Mouse (Mus musculus): ENCODE measurements around the gene Fkbp9. TPM values are rescaled to one million over a fixed set of nuclear protein-coding genes. Genes with fewer than 3 reads are reported as not detected.

Gene Fkbp9
- polyA plus RNA-seq, 1 experiment from 2014 or later: 52.8 TPM

- H3K4me1 ChIP-seq: no peaks in the 10 kb centered on the region
- no peaks in the 10 kb centered on the region for H3K36me3 ChIP-seq
- no peak overlapping the region for H3K27ac ChIP-seq
- H3K4me2 ChIP-seq (replicated peaks): no peak overlapping the region
- no peaks in the 10 kb centered on the region for H3K27me3 ChIP-seq (replicated peaks)
- no peaks in the 10 kb centered on the region for H3K9me3 ChIP-seq
- 13% methylated on average over 3 of the region's 3 CpGs for WGBS
- H3K9ac ChIP-seq: no peak overlapping the region
- H3K4me3 ChIP-seq: no peak overlapping the region
- ATAC-seq (ENCODE audit: low FRiP score, low read depth): peak; percentile 83
These were observed 23.2 kb upstream of the Fkbp9 start for GRCm38 (mm10) chr6:56808656-56809055.

GRCm38 (mm10) chr6:56813332-56813731 is 18.5 kb upstream of the Fkbp9 start:
- no peak for ATAC-seq (ENCODE audit: low FRiP score, low read depth)
- WGBS: 62% methylated on average over 2 of the region's 2 CpGs

GRCm38 (mm10) chr6:56818436-56819123 is 13.3 kb upstream of the Fkbp9 start:
- 72% methylated on average over 5 of the region's 5 CpGs for WGBS
- no peak overlapping the region for H3K9ac ChIP-seq
- no peak overlapping the region for H3K27ac ChIP-seq
- H3K36me3 ChIP-seq: no peaks in the 10 kb centered on the region
- H3K4me3 ChIP-seq: no peak overlapping the region
- no peaks in the 10 kb centered on the region for H3K27me3 ChIP-seq (replicated peaks)
- no peak overlapping the region for H3K4me2 ChIP-seq (replicated peaks)
- no peaks in the 10 kb centered on the region for H3K9me3 ChIP-seq
- no peak for ATAC-seq (ENCODE audit: low FRiP score, low read depth)
- H3K4me1 ChIP-seq: no peaks in the 10 kb centered on the region

More at GRCm38 (mm10) chr6:56813332-56813731, 18.5 kb upstream of the Fkbp9 start:
- H3K36me3 ChIP-seq: no peaks in the 10 kb centered on the region
- H3K9ac ChIP-seq: no peak overlapping the region
- H3K4me3 ChIP-seq: no peak overlapping the region
- H3K4me1 ChIP-seq: no peaks in the 10 kb centered on the region
- no peaks in the 10 kb centered on the region for H3K9me3 ChIP-seq
- H3K27ac ChIP-seq: no peak overlapping the region
- no peak overlapping the region for H3K4me2 ChIP-seq (replicated peaks)
- H3K27me3 ChIP-seq (replicated peaks): no peaks in the 10 kb centered on the region

DNA sequence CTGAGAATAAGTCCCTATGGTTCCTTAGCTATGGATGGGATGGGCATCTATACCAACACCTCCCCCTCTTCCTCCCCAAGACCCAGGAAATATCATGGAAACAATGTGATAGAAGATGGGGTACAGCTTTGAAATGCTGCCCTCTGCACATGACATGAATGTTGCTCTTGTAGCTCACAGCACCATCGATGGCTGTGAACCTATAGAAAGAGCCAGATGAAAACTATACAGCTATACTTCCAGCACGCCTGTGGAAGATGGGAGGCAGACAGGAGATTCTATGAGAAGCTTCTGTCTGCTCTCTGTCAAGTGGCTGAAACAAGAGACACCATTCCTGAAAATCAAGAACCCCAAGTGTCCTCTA is 12.8 kb upstream of the Fkbp9 start:
- Histone ChIP-seq H3K9ac (no peak overlapping the region), H3K27me3 (replicated peaks) (no peaks in the 10 kb centered on the region), H3K9me3 (no peaks in the 10 kb centered on the region), H3K4me2 (replicated peaks) (no peak overlapping the region), H3K4me1 (no peaks in the 10 kb centered on the region), H3K27ac (no peak overlapping the region), H3K36me3 (no peaks in the 10 kb centered on the region), H3K4me3 (no peak overlapping the region)
- WGBS: 89% methylated on average over 2 of the region's 2 CpGs
- no peak for ATAC-seq (ENCODE audit: low FRiP score, low read depth)

DNA sequence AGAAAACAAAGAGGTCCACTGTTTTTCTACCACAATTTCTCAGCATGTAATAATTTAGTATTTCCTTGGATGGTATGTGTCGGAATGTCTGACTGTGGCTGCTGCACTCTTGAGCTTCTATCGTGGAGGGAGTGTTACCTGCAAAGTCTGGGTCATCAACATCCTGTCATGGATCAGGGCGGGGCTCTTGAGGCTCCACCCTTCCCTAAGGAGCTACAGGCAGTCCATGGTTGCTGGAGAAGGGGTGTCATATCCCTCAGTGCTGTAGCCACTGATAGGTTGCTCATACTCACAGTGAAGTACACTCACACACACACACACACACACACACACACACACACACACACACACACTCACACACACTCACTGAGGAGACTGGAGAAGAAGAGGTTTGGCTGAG is 6.2 kb upstream of the Fkbp9 start:
- Histone ChIP-seq H3K36me3 (no peaks in the 10 kb centered on the region), H3K4me1 (no peaks in the 10 kb centered on the region), H3K9ac (no peak overlapping the region), H3K27ac (no peak overlapping the region), H3K4me2 (replicated peaks) (no peak overlapping the region), H3K27me3 (replicated peaks) (no peaks in the 10 kb centered on the region), H3K9me3 (no peaks in the 10 kb centered on the region), H3K4me3 (no peak overlapping the region)
- WGBS: 54% methylated on average over 3 of the region's 3 CpGs
- ATAC-seq (ENCODE audit: low FRiP score, low read depth): no peak

DNA sequence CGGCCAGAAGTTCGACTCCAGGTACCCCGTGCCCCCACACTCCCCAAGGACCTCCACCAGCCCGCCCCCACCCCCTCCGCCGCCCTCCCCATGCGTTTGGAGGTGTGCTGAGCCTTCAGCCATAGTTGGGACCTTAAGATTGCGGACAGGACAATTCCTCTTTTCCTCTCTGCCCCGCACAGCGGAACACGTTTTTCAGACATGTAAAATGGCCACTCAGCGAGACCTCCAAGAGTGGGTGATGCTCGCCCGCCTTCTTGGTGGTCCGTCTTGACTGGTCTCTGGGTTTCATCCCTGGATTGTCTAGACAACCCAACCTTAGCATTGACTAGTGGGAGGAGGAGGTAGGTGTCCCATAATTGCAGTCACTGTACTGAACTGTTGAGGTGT is 543 bp downstream of the Fkbp9 start:
- Histone ChIP-seq H3K27me3 (replicated peaks) (no peaks in the 10 kb centered on the region), H3K4me1 (no peaks in the 10 kb centered on the region), H3K4me2 (replicated peaks) (peak overlapping the region; percentile 90), H3K27ac (no peak overlapping the region), H3K4me3 (peak overlapping the region; percentile 57), H3K9ac (peak overlapping the region; percentile 72), H3K36me3 (no peaks in the 10 kb centered on the region), H3K9me3 (no peaks in the 10 kb centered on the region)
- 8% methylated on average over 14 of the region's 15 CpGs for WGBS
- ATAC-seq (ENCODE audit: low FRiP score, low read depth): peak; percentile 34; the same call in 1 of the 2 replicates

DNA sequence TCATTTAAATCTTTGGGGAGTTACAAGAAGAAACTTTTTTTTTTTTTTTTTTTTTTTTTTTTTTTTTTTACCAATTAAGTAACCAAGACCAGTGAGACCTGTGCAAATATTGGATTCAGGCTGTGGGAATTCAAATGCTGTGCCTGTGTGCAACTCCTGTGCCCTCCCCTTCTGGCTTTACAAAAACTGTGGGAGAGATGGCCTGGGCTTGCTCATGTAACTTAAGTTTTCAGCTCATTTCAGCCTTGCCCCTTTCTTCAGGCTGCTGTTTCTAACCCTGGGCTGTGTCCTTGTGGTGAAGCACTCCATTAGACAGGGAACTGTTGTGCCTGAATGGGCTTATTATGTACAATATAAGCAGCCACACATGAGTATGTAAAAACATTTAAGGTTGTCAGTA is 971 bp downstream of the Fkbp9 start:
- H3K4me2 ChIP-seq (replicated peaks): peak overlapping the region; percentile 90
- H3K27ac ChIP-seq: no peak overlapping the region
- no peaks in the 10 kb centered on the region for H3K36me3 ChIP-seq
- no peak overlapping the region for H3K4me3 ChIP-seq
- no peaks in the 10 kb centered on the region for H3K4me1 ChIP-seq
- H3K9ac ChIP-seq: no peak overlapping the region
- no peaks in the 10 kb centered on the region for H3K9me3 ChIP-seq
- no peaks in the 10 kb centered on the region for H3K27me3 ChIP-seq (replicated peaks)
- no peak for ATAC-seq (ENCODE audit: low FRiP score, low read depth)

- H3K4me1 ChIP-seq: no peaks in the 10 kb centered on the region
- no peak for ATAC-seq (ENCODE audit: low FRiP score, low read depth)
- H3K36me3 ChIP-seq: no peaks in the 10 kb centered on the region
- no peaks in the 10 kb centered on the region for H3K9me3 ChIP-seq
- H3K4me3 ChIP-seq: no peak overlapping the region
- H3K27me3 ChIP-seq (replicated peaks): no peaks in the 10 kb centered on the region
- H3K4me2 ChIP-seq (replicated peaks): no peak overlapping the region
- H3K9ac ChIP-seq: no peak overlapping the region
- no peak overlapping the region for H3K27ac ChIP-seq
- 67% methylated on average over 5 of the region's 5 CpGs for WGBS
These were observed 2.9 kb downstream of the Fkbp9 start for GRCm38 (mm10) chr6:56834769-56835168.

- Histone ChIP-seq H3K4me1 (no peaks in the 10 kb centered on the region), H3K36me3 (no peaks in the 10 kb centered on the region), H3K4me3 (no peak overlapping the region), H3K9me3 (no peaks in the 10 kb centered on the region), H3K4me2 (replicated peaks) (no peak overlapping the region), H3K27ac (no peak overlapping the region), H3K9ac (no peak overlapping the region), H3K27me3 (replicated peaks) (no peaks in the 10 kb centered on the region)
- no peak for ATAC-seq (ENCODE audit: low FRiP score, low read depth)
- 89% methylated on average over 10 of the region's 10 CpGs for WGBS
These were observed 3.7 kb downstream of the Fkbp9 start for GRCm38 (mm10) chr6:56835532-56835931.

- H3K9ac ChIP-seq: no peak overlapping the region
- H3K4me2 ChIP-seq (replicated peaks): no peak overlapping the region
- H3K4me3 ChIP-seq: no peak overlapping the region
- no peaks in the 10 kb centered on the region for H3K4me1 ChIP-seq
- no peak overlapping the region for H3K27ac ChIP-seq
- H3K36me3 ChIP-seq: no peaks in the 10 kb centered on the region
- H3K9me3 ChIP-seq: no peaks in the 10 kb centered on the region
- ATAC-seq (ENCODE audit: low FRiP score, low read depth): no peak
- 95% methylated on average over 12 of the region's 12 CpGs for WGBS
- H3K27me3 ChIP-seq (replicated peaks): no peaks in the 10 kb centered on the region
These were observed 5.3 kb downstream of the Fkbp9 start for GRCm38 (mm10) chr6:56837166-56837565.

GRCm38 (mm10) chr6:56837621-56838020 is 5.8 kb downstream of the Fkbp9 start:
- no peak overlapping the region for H3K4me2 ChIP-seq (replicated peaks)
- no peak overlapping the region for H3K9ac ChIP-seq
- no peaks in the 10 kb centered on the region for H3K27me3 ChIP-seq (replicated peaks)
- H3K36me3 ChIP-seq: no peaks in the 10 kb centered on the region
- WGBS: 92% methylated on average over 3 of the region's 3 CpGs
- H3K27ac ChIP-seq: no peak overlapping the region
- H3K4me1 ChIP-seq: no peaks in the 10 kb centered on the region
- H3K4me3 ChIP-seq: no peak overlapping the region
- no peaks in the 10 kb centered on the region for H3K9me3 ChIP-seq
- no peak for ATAC-seq (ENCODE audit: low FRiP score, low read depth)

- Histone ChIP-seq H3K36me3 (no peaks in the 10 kb centered on the region), H3K9me3 (no peaks in the 10 kb centered on the region), H3K4me3 (no peak overlapping the region), H3K9ac (no peak overlapping the region), H3K27me3 (replicated peaks) (no peaks in the 10 kb centered on the region), H3K27ac (no peak overlapping the region), H3K4me1 (no peaks in the 10 kb centered on the region), H3K4me2 (replicated peaks) (no peak overlapping the region)
- 87% methylated on average over 3 of the region's 3 CpGs for WGBS
- ATAC-seq (ENCODE audit: low FRiP score, low read depth): no peak
These were observed 11.4 kb downstream of the Fkbp9 start for GRCm38 (mm10) chr6:56843229-56843628.

DNA sequence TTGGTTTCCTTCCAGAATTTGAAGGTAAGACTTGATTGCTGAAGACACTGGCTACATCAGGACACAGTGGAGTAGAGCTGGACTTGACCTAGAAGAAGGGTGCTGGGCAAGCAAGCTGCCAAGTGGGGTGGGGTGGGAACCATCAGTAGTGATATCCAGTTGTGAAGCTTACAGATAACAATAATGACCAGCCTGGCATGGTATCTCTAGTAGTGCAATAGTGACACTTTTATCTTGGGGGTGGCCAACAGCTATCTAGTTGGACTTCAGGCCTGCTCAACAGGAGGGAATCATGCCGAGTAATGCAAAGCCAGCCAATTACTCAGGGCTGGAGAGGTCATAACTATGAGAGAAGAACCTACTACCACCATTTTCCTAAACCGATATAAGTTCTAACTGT is 12.5 kb downstream of the Fkbp9 start:
- Histone ChIP-seq H3K9me3 (no peaks in the 10 kb centered on the region), H3K9ac (no peak overlapping the region), H3K36me3 (no peaks in the 10 kb centered on the region), H3K4me2 (replicated peaks) (no peak overlapping the region), H3K27me3 (replicated peaks) (no peaks in the 10 kb centered on the region), H3K4me3 (no peak overlapping the region), H3K27ac (no peak overlapping the region), H3K4me1 (no peaks in the 10 kb centered on the region)
- 83% methylated on average over 2 of the region's 2 CpGs for WGBS
- no peak for ATAC-seq (ENCODE audit: low FRiP score, low read depth)
